Mouse (Mus musculus) bone marrow macrophage, adult 2 months (primary cell): ENCODE data around the gene Usp10.

Source experiments
- CTCF ChIP-seq: IDR thresholded peaks from 2 replicates; pipeline ENCODE4 v1.5.1; 2012; ENCODE audit warnings: low read depth, mild to moderate bottlenecking, low read length, moderate library complexity
- POLR2A ChIP-seq: IDR thresholded peaks from 2 replicates; pipeline ENCODE4 v1.6.1; 2012; ENCODE audit warnings: mild to moderate bottlenecking, low read depth, low read length, borderline replicate concordance

- peak; percentile 76 for TF ChIP-seq CTCF
- no peak for TF ChIP-seq POLR2A
These were observed 34.1 kb downstream of the Usp10 start for GRCm38 (mm10) chr8:119944096-119944811.
